ENCODE assay signal across 15 mouse cellular contexts in genomic region chr5:122247529-122247928, GRCm38 (mm10). TPM values are rescaled to one million over a fixed set of nuclear protein-coding genes. Genes with fewer than 3 reads are reported as not detected.
DNase-seq lines count a peak whose midpoint lies in the region; ATAC-seq lines count a peak whose summit lies in the region.
"Had no signal": no experiment of that assay in that cellular context is flagged by ENCODE, and none has a peak within 500 bp of the region (broad histone marks: within the 10 kb centered on the region; RNA-seq: fewer than 3 reads in every experiment).

No protein-coding gene starts in this region.

- H3K9me3 ChIP-seq in heart, embryonic 10.5 days: no peaks in the 10 kb centered on the region
- H3K9me3 ChIP-seq in forebrain, embryonic 14.5 days (replicated peaks; ENCODE audit: control insufficient read depth, low read length): no peaks in the 10 kb centered on the region
- H3K9me3 ChIP-seq: G1E had no signal

- no peak overlapping the region for H3K9ac ChIP-seq in forebrain, embryonic 14.5 days (ENCODE audit: low read length)
- H3K9ac ChIP-seq: liver, postnatal 0 days had no signal

- peaks cover 14% of the 10 kb centered on the region for H3K36me3 ChIP-seq in heart, embryonic 10.5 days
- peaks cover 29% of the 10 kb centered on the region for H3K36me3 ChIP-seq in forebrain, embryonic 14.5 days (ENCODE audit: control insufficient read depth, insufficient read depth, low read length)

- H3K4me1 ChIP-seq in heart, embryonic 10.5 days: peaks cover 10% of the 10 kb centered on the region
- peaks cover 16% of the 10 kb centered on the region for H3K4me1 ChIP-seq in forebrain, embryonic 14.5 days (ENCODE audit: control insufficient read depth, insufficient read depth, low read length)

- ATAC-seq in forebrain, embryonic 14.5 days: no peak
- ATAC-seq: inflammation-experienced regulatory T-cells, adult 6 months; liver, postnatal 0 days had no signal

- intact Hi-C loops in left cerebral cortex, postnatal 14 days (cut with DNase I): no loop called here

- no peak overlapping the region for H3K4me3 ChIP-seq in heart, embryonic 10.5 days
- H3K4me3 ChIP-seq in forebrain, embryonic 14.5 days (ENCODE audit: low read depth, low read length): no peak overlapping the region
- H3K4me3 ChIP-seq: gastrocnemius, adult 2 months had no signal

- peak; percentile 97 for DNase-seq in heart, adult 11 months
- no peak for DNase-seq in heart, embryonic 10.5 days (ENCODE audit: low spot score)
- peak; percentile 85 for DNase-seq in right cerebral cortex, adult 18-20 months
- DNase-seq in right cerebral cortex, postnatal 25 days: no peak
- DNase-seq in left cerebral cortex, postnatal 14 days (ENCODE audit: low spot score in 2 of 2): peak; percentile 68 to 86
- no peak for DNase-seq in forebrain, embryonic 14.5 days (ENCODE audit: low spot score)
- DNase-seq in spleen, postnatal 14 days (ENCODE audit: low spot score in 2 of 2): no peak
- DNase-seq in cerebellum, postnatal 36 days: no peak
- DNase-seq: cerebellum, adult 11 months; gastrocnemius, adult 2 months; kidney, postnatal 10 days; liver, postnatal 0 days; thymus, postnatal 14 days had no signal

- H3K4me2 ChIP-seq in forebrain, embryonic 14.5 days (ENCODE audit: low read length): no peak overlapping the region

- no peak overlapping the region for H3K27ac ChIP-seq in heart, embryonic 10.5 days
- H3K27ac ChIP-seq in forebrain, embryonic 14.5 days (ENCODE audit: low read depth, low read length): no peak overlapping the region
- H3K27ac ChIP-seq: gastrocnemius, adult 2 months had no signal

- H3K27me3 ChIP-seq in heart, embryonic 10.5 days (ENCODE audit: insufficient read depth, poor library complexity, severe bottlenecking): no peaks in the 10 kb centered on the region
- no peaks in the 10 kb centered on the region for H3K27me3 ChIP-seq in forebrain, embryonic 14.5 days (replicated peaks; ENCODE audit: control insufficient read depth, insufficient read depth, low read length)

- 69% methylated on average over 11 of the region's 11 CpGs for WGBS in heart, embryonic 10.5 days
- 91% methylated on average over 11 of the region's 11 CpGs for WGBS in forebrain, embryonic 14.5 days

RNA-seq across cellular contexts. Expression of gene Tctn1, which starts 16.7 kb away (rescaled TPM):
- 2.4 and 3.1 TPM in 2 replicates for polyA plus RNA-seq in heart, embryonic 10.5 days (2016; fragmentation: Nextera tagmentation; extraction: Ambion mirVana)
- 10 to 100 TPM; 10.4 to 12.1 TPM for total RNA-seq in left cerebral cortex, postnatal 14 days (2021)
- polyA plus RNA-seq in forebrain, embryonic 14.5 days (2014; fragmentation: Nextera tagmentation; extraction: Ambion mirVana): 3.5 and 3.6 TPM in 2 replicates

RNA-seq across cellular contexts. Expression of gene Pptc7, which starts 36.6 kb away (rescaled TPM):
- 9.1 and 9.9 TPM in 2 replicates for polyA plus RNA-seq in heart, embryonic 10.5 days (2016; fragmentation: Nextera tagmentation; extraction: Ambion mirVana)
- 10 to 100 TPM; 30.4 to 31.9 TPM for total RNA-seq in left cerebral cortex, postnatal 14 days (2021)
- polyA plus RNA-seq in forebrain, embryonic 14.5 days (2014; fragmentation: Nextera tagmentation; extraction: Ambion mirVana): 5.2 and 5.9 TPM in 2 replicates

RNA-seq across cellular contexts. Expression of gene Hvcn1, which starts 40.9 kb away (rescaled TPM):
- 2.7 and 6.7 TPM in 2 replicates for polyA plus RNA-seq in heart, embryonic 10.5 days (2016; fragmentation: Nextera tagmentation; extraction: Ambion mirVana)
- total RNA-seq in left cerebral cortex, postnatal 14 days (2021): 1 to 10 TPM; 2.0 to 2.4 TPM
- polyA plus RNA-seq in forebrain, embryonic 14.5 days (2014; fragmentation: Nextera tagmentation; extraction: Ambion mirVana): 1.3 and 2.4 TPM in 2 replicates

Comparison
In these comparisons a context has a peak if more than half of its experiments do, and no peak if none do; other contexts are left out.
1. DNase-seq: peak in heart, adult 11 months (single experiment), right cerebral cortex, adult 18-20 months (single experiment) and left cerebral cortex, postnatal 14 days (2 of 2); none in heart, embryonic 10.5 days (single experiment), right cerebral cortex, postnatal 25 days (single experiment), forebrain, embryonic 14.5 days (single experiment), spleen, postnatal 14 days (0 of 2) and cerebellum, postnatal 36 days (0 of 2).